Mouse (Mus musculus) liver, postnatal 0 days (tissue): ENCODE results near the gene Cort.
A peak's percentile ranks its signal among the peaks of the same experiment; 100 is the strongest.

Source experiments
- CTCF ChIP-seq: sonication (generic); IDR thresholded peaks from 2 replicates; pipeline ENCODE4 v1.5.1; 2016; ENCODE audit warnings: antibody characterized with exemption, low read depth
- EP300 ChIP-seq: IDR thresholded peaks from 2 replicates; pipeline ENCODE4 v1.6.1; 2016; ENCODE audit warnings: antibody characterized with exemption, low read depth, mild to moderate bottlenecking

- TF ChIP-seq CTCF (no peak), EP300 (peak; percentile 71; the same call in 1 of the 2 replicates)
Measured at GRCm38 (mm10) chr4:149166215-149166946, 39.8 kb upstream of the Cort start, which contains the start of gene Pgd.
